Mouse (Mus musculus): ENCODE measurements around the gene Fastkd3. TPM values are rescaled to one million over a fixed set of nuclear protein-coding genes. Genes with fewer than 3 reads are reported as not detected.

Fastkd3 gene
- total and polyA plus RNA-seq, 3 experiments = 17.8 to 46.6 (median 37.6) TPM

GRCm38 (mm10) chr13:68627041-68627440, 45.0 kb downstream of the Fastkd3 start:
- H3K4me3 ChIP-seq (replicated peaks in 1 of 3; ENCODE audit: low read depth in 2 of 3, low read length in 2 of 3, poor library complexity in 1 of 3) = no peak overlapping the region
- H3K4me2 ChIP-seq (ENCODE audit: insufficient read depth, low read depth, poor library complexity, severe bottlenecking) = no peak overlapping the region
- H3K27ac ChIP-seq (ENCODE audit: insufficient read depth, low read depth) = no peak overlapping the region
- dilution Hi-C loops (cut with MboI; ENCODE audit: extremely low pct_ligation_motif_present, extremely low pct_unique_long_range_greater_than_20kb, low sequenced_read_pairs) = no loop called here
- H3K4me1 ChIP-seq (ENCODE audit: control insufficient read depth in 1 of 2, insufficient read depth in 2 of 2) = no peaks in the 10 kb centered on the region
- no peaks in the 10 kb centered on the region for H3K36me3 ChIP-seq (replicated peaks in 1 of 2; ENCODE audit: control insufficient read depth in 1 of 2, insufficient read depth in 1 of 2, low read length in 1 of 2)
- H3K27me3 ChIP-seq (replicated peaks) = no peaks in the 10 kb centered on the region
- H3K79me2 ChIP-seq (replicated peaks; ENCODE audit: control insufficient read depth, extremely low read depth, insufficient read depth, poor library complexity, severe bottlenecking) = no peaks in the 10 kb centered on the region
- peaks cover 58% of the 10 kb centered on the region for H3K9me3 ChIP-seq (replicated peaks; ENCODE audit: low read length)
- in situ Hi-C loops (cut with MboI; ENCODE audit: low pct_ligation_motif_present, low pct_unique_long_range_greater_than_20kb, low sequenced_read_pairs) = no loop called here
- no peak for TF ChIP-seq ZKSCAN1 (IDR thresholded peaks at IDR 0.05; ENCODE audit: borderline replicate concordance, low read depth, low read length)
- no peak for TF ChIP-seq MYC (IDR thresholded peaks at IDR 0.05; ENCODE audit: low read depth, low read length)
- TF ChIP-seq MAX (IDR thresholded peaks at IDR 0.05; ENCODE audit: low read length) = no peak
- TF ChIP-seq GABPA (IDR thresholded peaks at IDR 0.05; ENCODE audit: insufficient replicate concordance, low read depth, low read length) = no peak
- no peak for TF ChIP-seq MXI1 (IDR thresholded peaks at IDR 0.05; ENCODE audit: low read depth, low read length)
- TF ChIP-seq ZNF384 (IDR thresholded peaks at IDR 0.05; ENCODE audit: low read depth, low read length) = no peak
- TF ChIP-seq USF2 (conservative IDR thresholded peaks at IDR 0.05; ENCODE audit: low read depth, low read length) = no peak
- no peak for TF ChIP-seq JUND (conservative IDR thresholded peaks at IDR 0.05; ENCODE audit: low read depth, low read length)
- no peak overlapping the region for H3K9ac ChIP-seq (ENCODE audit: insufficient read depth, low read depth)
- DNase-seq (ENCODE audit: extremely low read depth) = no peak

Other genes with a start within 250 kb of the Fastkd3 start
- 35.1 and 43.7 TPM in 2 replicates for gene Mtrr, start 85 bp upstream of the Fastkd3 start, total RNA-seq (2012; rRNA removed)
- 39.4 and 42.1 TPM in 2 replicates for gene Mtrr, start 85 bp upstream of the Fastkd3 start, total RNA-seq (2014; rRNA removed)
- 40.2 and 45.9 TPM in 2 replicates for gene Mtrr, start 85 bp upstream of the Fastkd3 start, polyA plus RNA-seq (2012; ENCODE audit: insufficient read length, low read depth)
- not detected in 2 replicates for gene 1700001L19Rik, start 15.2 kb downstream of the Fastkd3 start, total RNA-seq (2012; rRNA removed)
- not detected in 2 replicates for gene 1700001L19Rik, start 15.2 kb downstream of the Fastkd3 start, total RNA-seq (2014; rRNA removed)
- gene 1700001L19Rik, start 15.2 kb downstream of the Fastkd3 start, polyA plus RNA-seq (2012; ENCODE audit: insufficient read length, low read depth) = not detected in 2 replicates